Mouse (Mus musculus) cerebellum, postnatal 36 days (tissue): Measurements from ENCODE around the gene Elp4.

ENCODE experiments used
- DNase-seq, 2 experiments: peaks; one replicate each; pipeline ENCODE4 v3.0.0; 2021 to 2022; ENCODE audit warnings: mixed read lengths in 2 of 2

The Elp4 gene

DNA sequence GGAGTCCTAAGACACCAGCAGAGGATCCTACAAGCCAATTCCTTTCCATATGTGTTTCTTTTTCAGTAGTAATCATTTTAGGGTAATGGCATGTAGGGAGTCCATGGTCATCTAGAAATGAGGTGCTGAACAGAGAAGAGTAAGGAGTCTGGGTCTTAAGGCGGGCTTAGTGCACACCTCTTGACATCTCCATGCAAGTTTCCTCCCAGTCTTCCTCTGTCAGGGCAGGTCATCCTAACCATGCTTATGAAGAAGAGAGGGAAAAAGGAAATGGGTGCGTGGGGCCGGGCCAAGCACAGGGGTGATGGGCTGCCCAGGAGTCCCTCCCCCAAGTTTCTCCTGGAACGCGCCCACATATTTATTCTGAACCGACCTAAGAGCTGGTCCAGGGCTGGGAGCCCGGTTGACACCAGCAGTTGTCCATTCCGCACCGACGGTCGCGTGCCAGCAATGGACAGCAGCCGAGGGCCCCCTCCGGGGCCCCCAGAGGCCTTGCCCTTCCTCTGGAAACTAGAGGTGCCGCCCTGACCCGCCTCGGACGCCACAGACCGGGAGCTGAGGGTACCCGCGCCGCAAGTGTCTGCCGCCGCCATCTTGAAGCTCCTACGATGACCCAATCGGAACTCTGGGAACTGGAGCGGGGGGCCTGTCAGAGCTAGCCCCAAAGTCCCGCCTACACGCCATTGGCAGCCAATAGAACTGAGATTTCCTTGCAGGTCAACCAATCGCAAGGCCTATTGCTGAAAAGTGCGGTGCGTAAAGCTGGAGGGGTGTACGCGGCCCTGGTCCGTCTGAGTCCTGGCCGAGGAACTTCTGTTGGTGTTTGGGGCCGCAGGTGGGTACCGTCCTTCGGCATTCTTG, at the start of gene Elp4, which contains the start of gene Immp1l:
Gene Elp4, minus strand, starts transcription at position 669 of the 861 bp plus-strand sequence.
Gene Immp1l, plus strand, starts transcription at position 743 of the 861 bp plus-strand sequence.
- peak; percentile 97 to 99 for DNase-seq

DNA sequence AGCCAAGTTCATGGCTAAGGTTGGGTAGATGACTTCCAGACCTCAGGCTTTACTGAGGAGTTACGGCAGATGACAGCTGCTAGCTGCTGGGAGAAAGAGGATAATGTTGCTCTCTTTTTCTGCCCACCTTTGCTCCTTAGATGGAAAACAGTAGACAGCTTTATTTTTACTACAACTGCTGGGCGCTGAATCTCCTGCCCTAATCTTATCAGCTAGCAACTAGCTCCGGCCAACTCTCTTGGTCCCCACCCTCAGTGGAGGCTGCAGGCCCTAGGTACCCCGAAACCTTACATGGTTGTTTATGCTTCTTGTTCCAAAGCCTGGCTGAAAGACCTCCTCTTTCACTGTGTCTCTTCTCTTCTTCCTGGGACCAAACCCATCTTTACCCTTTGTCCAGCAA, 49.5 kb upstream of the Elp4 start:
- no peak for DNase-seq

DNA sequence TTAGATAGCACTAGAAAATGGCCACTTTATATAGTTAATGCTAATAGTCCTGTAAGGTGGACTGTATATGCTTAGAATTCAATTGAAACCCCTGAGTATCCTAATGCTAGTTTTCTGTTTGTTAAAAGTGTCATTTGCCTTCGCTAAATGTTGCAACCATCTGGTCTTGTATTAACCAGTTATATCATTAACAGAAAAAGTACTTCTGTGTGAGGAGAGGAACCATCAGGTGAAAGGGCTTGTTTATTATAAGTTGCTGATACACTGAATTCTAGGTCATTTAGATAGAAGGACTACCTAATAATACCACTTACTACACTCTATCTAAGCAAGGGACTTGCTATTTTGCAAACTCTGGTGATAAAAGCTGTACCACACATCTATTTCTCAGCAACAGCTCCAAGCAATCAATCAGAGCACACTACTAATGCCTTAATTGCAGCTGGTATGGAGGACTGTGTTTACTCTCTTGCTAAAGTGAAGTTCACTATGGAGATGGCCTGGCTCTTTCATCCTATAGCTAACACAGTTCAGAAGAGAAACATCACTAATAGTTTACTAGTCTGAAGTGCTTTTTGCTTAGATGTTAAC, 47.1 kb upstream of the Elp4 start:
- no peak for DNase-seq

DNA sequence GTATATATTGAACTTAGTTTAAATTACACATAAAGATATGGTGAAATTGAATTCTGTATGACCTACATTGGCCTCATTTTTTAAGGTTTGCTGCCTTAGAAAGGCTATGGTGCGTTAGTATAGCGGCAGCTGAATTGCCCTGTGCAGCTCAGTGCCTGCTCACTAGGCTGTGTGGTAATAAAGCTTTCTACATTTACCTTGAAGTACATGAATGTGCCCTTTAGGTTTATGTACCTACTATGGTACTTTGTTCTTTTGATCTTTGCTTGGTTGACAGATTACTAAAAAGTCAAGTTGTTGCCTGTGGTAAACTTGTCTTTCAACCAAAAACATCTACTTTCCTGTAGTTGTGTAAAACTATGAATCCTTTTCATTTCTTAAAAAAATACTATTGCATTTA, 45.8 kb upstream of the Elp4 start:
- DNase-seq, result no peak

DNA sequence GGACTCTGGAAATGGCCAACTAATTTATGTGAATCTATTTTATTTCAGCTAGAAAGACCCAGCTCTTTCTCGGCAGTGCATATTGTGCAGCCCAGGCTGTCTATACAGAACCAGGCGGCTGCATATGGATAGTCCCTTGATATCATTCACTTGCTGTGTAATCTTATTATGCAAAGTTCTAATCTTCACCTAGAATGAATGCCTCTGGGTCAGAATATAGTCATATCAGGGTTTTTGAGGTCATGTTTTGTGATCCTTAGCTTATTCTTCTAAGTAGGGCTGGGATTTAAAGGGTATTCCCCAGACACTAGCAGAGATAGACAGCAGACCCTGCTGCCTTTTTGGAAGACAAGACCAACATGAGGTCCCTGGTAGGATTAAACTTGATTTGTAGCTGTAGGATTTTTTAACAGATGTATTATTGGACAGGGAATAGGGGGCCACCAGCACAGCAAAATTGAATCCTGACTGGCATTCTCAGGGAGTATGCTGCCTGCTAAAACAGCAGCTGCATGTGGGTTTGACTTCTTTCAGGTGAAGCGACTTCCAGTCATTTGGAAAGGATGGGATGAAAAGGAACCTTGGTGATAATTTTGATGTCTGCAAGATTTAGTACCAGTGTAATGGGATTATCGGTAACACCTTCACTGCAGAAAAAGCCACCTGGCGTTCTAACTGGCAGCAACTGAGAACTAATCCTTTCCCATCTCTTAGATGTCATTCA, 13.4 kb upstream of the Elp4 start:
- DNase-seq, result no peak

DNA sequence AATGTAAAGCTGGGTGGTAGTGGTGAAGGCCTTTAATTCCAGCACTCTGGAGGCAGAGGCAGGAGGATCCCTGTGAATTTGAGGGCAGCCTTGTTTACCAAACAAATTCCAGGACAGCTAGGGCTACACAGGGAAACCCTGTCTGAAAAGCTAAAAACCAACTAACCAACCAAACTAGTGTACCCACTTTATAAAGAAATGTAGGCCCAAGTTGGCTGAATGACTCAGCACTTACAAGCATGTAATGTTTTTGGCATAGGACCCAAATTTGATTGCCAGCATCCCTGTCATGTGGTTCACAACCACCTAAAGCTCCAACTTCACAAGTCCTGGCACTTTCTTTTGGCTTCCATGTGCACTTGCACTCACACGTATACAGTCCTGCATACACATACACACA, 12.3 kb upstream of the Elp4 start:
- DNase-seq, result no peak

DNA sequence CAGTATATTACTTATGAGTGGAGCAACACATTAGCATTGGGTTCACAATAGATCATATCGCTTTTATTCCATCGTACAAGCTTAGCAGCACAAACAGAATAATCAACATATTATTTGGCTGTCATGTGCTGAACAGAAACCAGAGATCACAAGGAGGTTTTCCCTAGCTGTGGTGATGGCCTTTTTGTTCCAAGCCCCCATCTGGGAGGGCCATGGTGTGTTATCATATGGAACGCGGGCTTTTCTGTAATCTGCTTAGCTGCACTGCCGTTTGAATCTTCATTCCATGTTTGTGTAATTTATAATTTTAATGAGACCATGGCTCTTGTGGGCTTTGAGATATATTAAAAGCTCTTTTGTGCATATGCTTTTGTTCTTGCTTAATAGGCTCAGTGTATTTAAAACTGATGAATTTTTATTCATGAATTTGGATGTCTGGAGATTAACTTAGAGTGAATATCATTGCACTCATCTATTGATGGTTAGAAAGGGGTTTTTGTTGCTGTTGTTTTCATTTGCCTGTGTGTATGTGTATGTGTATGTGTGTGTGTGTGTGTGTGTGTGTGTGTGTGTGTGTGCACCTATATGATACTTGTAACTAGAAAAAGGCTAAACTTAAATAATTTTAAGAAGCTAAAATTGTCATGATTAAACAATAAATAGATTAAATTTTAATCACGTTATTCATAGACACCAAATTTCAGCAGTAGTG, 9.4 kb upstream of the Elp4 start:
- peak in 1 of 2 experiments; percentile 14 for DNase-seq

DNA sequence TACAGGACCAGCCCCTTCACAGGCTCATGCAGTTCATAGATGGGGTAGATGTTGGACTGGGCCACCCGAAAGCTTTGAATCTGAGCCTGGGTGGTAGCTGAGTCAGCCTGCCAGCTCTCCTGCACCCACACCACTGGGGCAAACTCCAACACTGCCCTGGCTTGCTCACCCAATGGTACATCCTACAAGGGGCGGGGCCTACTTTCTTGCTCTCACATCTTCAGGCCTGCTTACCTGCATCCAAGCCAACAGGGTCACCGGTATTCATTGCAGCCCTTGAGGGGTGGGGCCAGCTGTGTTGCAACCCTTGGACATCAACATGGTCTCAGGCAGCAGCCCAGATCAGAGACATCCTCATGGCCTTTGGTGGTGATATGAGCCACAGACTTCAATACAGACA, 6.2 kb upstream of the Elp4 start:
- no peak for DNase-seq

DNA sequence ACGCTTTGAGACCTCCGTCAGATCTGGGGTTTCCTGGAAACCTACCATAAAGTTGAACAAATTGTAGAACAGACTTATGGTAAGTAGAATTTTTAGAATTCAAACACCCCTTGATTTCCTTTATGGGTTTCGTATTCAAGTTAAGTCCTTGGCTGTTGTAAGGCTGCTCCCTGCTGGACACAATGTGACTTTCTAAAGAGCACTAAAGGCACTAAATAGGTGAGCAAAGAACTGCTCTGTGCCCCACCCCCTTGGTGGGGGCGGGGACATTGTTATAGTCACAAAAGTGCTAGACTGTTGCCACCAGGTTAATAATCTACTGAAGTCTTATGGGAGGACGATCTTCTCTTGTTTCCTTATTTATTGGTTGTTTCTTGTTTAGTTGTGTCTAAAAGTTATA, 4.0 kb upstream of the Elp4 start:
- DNase-seq, result peak; percentile 25 to 30

DNA sequence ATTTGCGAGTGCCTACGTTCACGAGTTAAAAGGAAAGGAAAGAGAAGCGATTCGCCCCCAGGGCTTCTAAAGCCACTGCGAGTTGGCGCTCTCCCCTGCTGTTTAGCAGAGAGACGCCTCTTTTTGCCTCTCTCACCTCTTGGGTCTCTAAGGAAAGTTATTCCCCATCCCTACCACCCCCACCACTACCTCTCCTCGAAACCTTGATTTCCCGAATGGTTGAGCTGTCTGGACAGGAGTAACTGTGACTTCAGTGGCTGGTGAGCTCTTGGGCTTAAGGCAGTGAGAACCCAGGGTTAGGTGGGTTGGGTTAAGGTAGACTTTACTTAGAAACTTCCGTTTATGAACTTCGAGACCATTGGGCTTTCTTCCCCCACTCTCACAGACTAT, 388 bp upstream of the Elp4 start:
- DNase-seq, result no peak

DNA sequence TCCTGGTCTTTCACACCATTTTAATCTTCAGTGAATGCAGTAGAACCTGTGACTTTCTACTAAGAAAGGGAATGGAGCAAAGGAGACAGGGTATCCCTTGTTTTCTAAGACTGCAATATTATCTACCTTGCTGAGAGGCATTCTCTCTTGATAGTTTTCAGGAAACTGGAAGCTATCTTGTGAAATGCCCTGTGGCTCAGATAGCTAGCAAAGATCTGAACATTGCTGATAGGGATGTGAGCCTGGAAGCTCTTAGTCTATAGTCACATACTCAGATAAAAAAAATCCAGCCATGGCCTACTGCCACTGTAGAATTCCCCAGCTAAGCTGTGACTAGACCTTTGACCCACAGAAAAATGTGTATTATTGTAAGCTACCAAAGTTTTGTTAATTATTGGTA, 13.5 kb downstream of the Elp4 start:
- no peak for DNase-seq

DNA sequence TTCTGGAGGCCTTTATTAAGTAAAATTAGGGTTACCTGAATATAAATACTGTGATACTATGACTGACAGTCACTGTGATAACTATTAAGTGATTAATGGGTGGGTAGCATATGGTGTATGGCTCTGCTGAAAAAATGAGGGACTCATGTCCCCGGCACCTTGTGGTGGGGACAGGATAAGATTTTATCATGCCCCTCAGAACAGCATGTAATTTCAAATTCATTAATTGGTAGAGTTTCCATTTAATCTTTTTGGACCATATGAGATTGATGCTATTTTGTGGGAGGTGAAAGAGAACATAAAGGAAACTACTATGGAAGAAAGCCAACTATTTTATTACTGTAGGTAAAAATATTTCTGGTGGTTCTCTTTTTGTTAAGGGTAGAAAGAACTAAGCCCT, 31.0 kb downstream of the Elp4 start:
- no peak for DNase-seq

DNA sequence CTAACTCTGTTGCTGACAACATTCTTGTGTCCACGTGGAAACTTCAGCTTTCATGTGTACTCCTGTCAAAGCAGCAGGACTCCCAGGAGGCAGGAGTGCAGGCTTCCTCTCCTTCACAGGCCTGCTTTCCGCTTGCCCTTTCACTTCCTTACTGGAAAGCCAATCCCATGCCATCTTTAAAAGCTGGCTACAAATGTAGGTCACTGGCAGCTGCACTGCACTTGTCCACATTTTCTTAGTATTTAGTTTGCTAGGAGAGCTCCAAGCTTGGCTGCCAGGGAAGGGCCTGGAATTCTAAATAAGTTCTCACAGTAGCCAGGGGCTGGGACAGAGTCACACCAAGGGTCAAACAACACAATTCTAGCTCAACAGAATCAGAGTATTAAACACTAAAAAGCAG, 49.6 kb downstream of the Elp4 start:
- DNase-seq, result peak; percentile 10 to 19

DNA sequence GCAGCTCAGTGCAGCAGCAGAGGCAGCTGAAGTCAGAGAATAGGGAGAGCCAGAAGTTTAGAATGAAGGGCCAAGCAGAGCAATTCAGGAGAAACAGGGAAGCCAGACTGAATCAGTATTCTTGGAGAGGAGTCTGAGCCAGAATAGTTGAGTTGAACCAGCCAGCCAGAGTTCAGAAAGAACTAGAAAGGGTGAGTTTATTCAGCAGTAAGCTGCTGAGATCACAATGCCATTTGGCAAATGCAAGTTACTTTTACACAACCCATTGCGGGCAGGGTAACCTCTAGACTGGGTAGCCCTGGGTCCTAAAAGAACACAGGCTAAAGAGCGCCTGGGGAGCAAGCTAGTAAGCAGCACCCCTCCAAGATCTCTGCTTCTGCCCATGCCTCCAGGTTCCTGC, 51.4 kb downstream of the Elp4 start:
- no peak for DNase-seq

DNA sequence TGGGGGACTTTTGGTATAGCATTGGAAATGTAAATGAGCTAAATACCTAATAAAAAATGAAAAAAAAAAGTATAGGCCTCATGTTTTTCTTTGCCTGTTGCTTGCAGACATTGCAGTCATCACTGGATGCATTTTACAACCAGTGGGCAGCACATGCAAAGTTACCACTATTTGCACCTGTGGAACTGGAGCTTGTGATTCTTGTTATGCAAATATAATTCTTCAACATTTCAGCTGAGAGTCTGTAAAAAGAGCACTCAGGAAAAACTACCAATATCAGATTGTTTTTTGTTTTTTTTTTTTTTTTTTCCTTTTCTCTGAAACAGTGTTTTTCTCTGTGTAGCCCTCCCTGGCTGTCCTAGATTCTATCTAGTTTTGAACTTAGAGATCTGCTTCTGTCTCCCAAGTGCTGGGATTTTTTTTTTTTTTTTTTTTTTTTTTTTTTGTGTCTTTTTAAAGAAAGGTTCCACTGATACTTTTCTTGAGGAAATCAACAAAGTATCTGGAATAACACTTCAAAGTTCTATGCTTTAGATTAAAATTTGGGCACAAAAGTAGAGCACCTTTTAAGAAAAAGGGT, 52.6 kb downstream of the Elp4 start:
- DNase-seq, result no peak

DNA sequence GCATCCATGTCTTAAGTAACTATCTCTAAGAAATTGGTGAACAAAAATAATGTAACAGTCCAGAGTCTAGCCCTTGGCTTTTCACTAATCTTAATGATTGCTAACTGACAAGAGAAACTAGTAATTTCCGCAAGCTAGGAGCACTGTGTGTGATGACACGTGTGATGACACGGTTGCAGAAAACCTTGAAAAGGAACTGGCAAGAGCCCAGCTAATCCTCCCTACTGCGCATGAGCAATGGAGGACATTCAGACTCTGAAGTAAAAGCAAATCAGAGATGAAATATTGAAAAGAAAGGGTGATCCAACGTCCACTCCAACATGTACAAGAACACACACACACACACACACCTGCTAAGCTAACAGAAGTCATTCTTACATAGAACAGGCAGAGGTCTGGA, 61.2 kb downstream of the Elp4 start:
- no peak for DNase-seq

DNA sequence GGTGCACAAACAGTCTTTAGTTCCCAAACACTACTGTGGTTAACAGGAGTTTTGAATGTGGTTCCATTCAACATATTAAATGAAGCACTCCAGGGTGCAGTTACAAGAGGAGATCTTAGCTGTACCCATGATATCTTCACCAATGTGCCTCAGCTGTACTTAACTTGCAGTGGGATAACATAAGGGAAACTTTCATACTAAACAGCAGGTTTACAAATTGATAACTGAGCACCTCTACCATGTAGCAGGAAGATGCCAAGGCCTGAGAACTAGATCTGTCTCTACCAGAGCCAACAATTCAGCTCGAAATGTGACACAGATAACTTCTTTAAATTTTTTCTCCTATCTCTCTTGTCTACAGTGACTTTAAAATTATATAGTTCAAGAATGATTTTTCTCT, 86.4 kb downstream of the Elp4 start:
- no peak for DNase-seq

DNA sequence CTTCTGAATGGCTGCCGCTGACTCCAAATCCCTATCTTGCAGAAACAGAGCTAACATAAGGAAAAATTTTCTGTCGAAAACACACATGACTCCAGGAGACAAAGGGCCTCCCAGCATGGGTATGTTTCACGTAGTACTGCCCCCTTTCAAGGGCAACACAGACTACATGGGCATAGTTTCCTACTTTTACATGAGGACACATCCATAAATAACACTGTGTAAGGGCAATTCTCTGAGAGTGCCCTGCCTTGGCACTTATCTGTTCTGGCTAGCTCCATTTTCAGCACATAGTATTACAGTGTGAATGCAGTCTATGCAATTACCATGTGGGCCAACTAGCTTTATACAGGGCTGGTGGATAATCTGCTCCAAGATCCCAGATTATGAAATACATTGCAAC, 89.2 kb downstream of the Elp4 start:
- no peak for DNase-seq

DNA sequence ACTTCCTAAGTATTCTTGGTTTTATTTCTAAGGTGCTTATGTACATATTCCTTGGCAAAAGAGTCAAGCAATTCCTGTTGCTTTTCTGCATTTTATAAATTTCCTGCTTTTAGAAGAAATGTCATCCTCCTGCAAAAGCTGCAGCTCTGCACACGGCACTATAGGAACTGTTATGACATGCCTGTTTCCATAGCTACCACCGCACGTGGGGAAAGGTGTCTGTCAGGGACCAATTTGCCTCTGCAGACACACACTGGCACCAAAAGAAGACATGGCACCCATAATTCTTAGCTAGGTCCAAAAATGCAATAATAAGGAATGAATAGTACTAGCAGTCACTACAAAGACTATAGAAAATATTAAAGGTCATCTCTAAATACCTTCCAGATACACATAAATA, 91.3 kb downstream of the Elp4 start:
- no peak for DNase-seq

DNA sequence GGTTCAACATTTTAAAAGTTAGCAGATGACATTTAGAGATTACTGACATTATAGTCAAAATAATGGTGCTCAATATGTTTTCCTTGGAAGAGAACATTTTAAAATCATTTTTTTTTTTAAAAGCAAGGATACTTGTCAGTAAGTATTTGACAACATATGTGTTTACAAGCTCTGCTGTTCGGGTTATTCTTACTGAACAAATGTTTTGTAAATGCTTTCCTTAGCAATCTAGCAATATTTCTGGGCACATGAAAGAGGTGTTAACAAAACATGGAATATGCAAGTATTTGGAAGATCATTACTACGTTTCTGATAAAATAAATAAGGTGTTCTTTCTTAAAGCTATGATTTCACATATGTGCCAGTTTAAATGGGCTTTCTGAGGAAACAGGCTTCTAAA, 94.1 kb downstream of the Elp4 start:
- no peak for DNase-seq

DNA sequence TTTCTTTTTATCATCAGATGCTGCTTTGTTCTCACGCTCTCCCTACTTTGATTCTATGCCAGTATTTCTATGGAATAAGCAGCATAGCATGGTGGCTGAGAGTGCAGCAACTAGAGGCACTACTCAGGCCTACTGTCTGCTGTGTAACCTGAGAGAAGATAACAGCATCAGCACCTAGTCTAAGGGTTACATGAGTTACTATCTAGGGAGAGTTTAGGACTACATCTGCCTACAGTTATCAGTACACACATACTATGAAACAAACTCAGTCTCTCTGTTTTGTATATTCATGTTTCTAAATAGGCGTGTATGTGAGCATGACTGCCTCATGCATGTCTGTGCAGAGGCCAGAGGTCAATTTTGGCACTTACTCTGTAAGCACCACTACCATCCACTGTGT, 97.8 kb downstream of the Elp4 start:
- DNase-seq, result no peak

DNA sequence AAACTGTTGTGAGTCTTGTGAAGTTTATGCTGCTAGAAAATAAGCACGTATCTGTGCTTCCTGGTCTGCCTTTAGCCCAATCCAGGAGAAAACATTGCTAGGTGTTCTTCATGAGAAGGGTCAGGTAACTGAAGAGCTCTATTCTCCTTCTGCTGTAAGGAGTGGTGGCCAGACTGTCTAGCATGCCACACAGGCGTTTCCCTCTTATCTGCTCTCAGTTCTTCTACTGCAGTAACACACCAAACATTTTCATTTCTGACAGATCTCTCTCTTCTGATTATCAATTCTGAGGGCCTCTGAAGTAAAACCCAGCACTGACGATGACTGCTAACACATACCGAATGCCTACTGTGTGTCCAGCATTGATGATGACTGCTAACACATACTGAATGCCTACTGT, 98.3 kb downstream of the Elp4 start:
- no peak for DNase-seq

DNA sequence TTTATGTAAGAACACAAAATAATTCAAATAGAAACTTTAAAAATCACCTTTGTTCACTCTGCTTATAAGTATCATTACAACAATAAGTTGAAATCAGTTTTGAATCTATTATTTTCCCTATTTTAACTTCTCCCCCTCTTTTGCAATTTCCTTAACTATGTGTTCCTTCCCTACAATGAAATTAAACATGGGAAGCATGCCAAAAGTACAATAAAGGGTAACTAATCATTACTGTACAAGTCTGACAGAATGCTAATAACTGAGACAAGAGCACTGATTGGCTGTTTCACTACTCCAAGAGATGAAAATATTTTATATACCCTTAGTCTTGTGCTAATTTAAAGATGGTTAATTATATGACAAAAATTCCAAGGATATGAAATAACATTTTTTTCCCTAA, 99.2 kb downstream of the Elp4 start:
- DNase-seq, result no peak
